Mouse (Mus musculus): ENCODE measurements around the gene Gemin4. TPM values are rescaled to one million over a fixed set of nuclear protein-coding genes. Genes with fewer than 3 reads are reported as not detected.
A peak's percentile ranks its signal among the peaks of the same experiment; 100 is the strongest.

Gemin4 gene
- polyA plus RNA-seq, 1 experiment from 2014 or later, result 20.0 TPM

GRCm38 (mm10) chr11:76179495-76180145 lies 37.8 kb downstream of the Gemin4 start, which contains the start of the genes Vps53 and Fam57a:
Gene Vps53, minus strand, starts transcription at chr11:76179647.
Gene Fam57a, plus strand, starts transcription at chr11:76179671.
- Histone ChIP-seq H3K4me2 (ENCODE audit: low read length) (peak within 1 kb of the TSS; percentile 94), H3K4me3 (replicated peaks; ENCODE audit: low read depth, low read length) (peak within 1 kb of the TSS; percentile 90), H3K9me3 (ENCODE audit: control insufficient read depth, low read length) (no peaks in the 10 kb centered on the region), H3K27me3 (ENCODE audit: control insufficient read depth, insufficient read depth, low read length) (no peaks in the 10 kb centered on the region), H3K36me3 (ENCODE audit: control insufficient read depth, insufficient read depth, low read length) (no peaks in the 10 kb centered on the region), H3K27ac (replicated peaks; ENCODE audit: low read depth, low read length) (peak within 1 kb of the TSS; percentile 78), H3K9ac (replicated peaks; ENCODE audit: low read length) (peak within 1 kb of the TSS; percentile 76), H3K4me1 (ENCODE audit: control insufficient read depth, insufficient read depth, low read length) (peaks cover 13% of the 10 kb centered on the region)
- DNase-seq, result peak; percentile 91
- peak; percentile 76; the same call in 1 of the 2 replicates for ATAC-seq (ENCODE audit: low FRiP score, low TSS enrichment)
- WGBS, result under 1% methylated on average over 37 of the region's 37 CpGs

DNA sequence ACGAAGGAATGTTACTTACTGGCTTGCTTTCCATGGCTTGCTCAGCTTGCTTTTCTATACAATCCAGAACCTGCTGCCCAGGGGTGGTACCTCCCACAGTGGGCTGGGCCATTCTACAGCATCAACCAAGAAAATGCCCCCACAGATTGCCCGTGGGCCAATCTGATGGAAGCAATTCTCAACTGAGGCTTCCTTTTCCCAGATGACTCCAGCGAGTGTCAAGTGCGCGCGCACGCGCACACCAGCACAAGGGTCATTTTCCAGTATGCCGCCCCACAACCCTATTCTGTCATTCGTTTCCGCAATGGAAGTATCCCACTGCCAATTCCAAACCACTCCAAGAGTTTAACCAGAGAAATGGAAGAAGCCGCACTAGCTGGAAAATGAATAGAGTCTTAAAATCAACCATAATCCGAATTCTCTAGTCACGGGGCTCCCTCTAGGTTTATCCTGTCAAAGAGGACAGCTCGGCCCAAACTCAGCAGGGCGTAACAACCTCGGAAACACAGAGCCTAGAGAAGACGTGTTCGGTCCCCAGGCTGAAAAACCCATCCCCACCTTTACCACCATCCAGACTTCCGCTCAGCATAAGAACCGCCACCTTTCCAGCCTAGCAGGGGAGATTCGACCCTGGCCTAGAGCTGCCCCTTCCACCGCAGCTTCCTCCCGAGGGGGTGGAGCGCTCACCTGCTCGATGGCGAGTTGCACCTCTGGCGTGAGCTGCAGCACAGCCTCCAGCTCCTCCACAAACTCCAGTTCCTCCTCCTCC lies 38.6 kb downstream of the Gemin4 start:
- ATAC-seq (ENCODE audit: low FRiP score, low TSS enrichment) (peak; percentile 55; the same call in 1 of the 2 replicates), DNase-seq (peak; percentile 74)
- WGBS, result 2% methylated on average over 28 of the region's 28 CpGs

GRCm38 (mm10) chr11:76170207-76170606 lies 47.3 kb downstream of the Gemin4 start:
- no peaks in the 10 kb centered on the region for H3K4me1 ChIP-seq (ENCODE audit: control insufficient read depth, insufficient read depth, low read length)
- ATAC-seq (ENCODE audit: low FRiP score, low TSS enrichment) (no peak), DNase-seq (peak; percentile 27)
- no peak overlapping the region for H3K4me2 ChIP-seq (ENCODE audit: low read length)
- no peak overlapping the region for H3K4me3 ChIP-seq (replicated peaks; ENCODE audit: low read depth, low read length)
- H3K27me3 ChIP-seq (ENCODE audit: control insufficient read depth, insufficient read depth, low read length), result no peaks in the 10 kb centered on the region
- no peaks in the 10 kb centered on the region for H3K9me3 ChIP-seq (ENCODE audit: control insufficient read depth, low read length)
- no peak overlapping the region for H3K9ac ChIP-seq (replicated peaks; ENCODE audit: low read length)
- H3K36me3 ChIP-seq (ENCODE audit: control insufficient read depth, insufficient read depth, low read length), result peaks cover 23% of the 10 kb centered on the region
- 56% methylated on average over 5 of the region's 5 CpGs for WGBS
- H3K27ac ChIP-seq (replicated peaks; ENCODE audit: low read depth, low read length), result no peak overlapping the region; the same call in 1 of the 2 replicates

More for the DNA sequence above, 38.6 kb downstream of the Gemin4 start:
- Histone ChIP-seq H3K36me3 (ENCODE audit: control insufficient read depth, insufficient read depth, low read length) (peaks cover 3% of the 10 kb centered on the region; the same call in 1 of the 2 replicates), H3K27me3 (ENCODE audit: control insufficient read depth, insufficient read depth, low read length) (no peaks in the 10 kb centered on the region), H3K27ac (replicated peaks; ENCODE audit: low read depth, low read length) (peak overlapping the region; percentile 78), H3K9ac (replicated peaks; ENCODE audit: low read length) (peak overlapping the region; percentile 76), H3K4me3 (replicated peaks; ENCODE audit: low read depth, low read length) (peak overlapping the region; percentile 90), H3K9me3 (ENCODE audit: control insufficient read depth, low read length) (no peaks in the 10 kb centered on the region), H3K4me2 (ENCODE audit: low read length) (peak overlapping the region; percentile 94), H3K4me1 (ENCODE audit: control insufficient read depth, insufficient read depth, low read length) (peaks cover 13% of the 10 kb centered on the region)

GRCm38 (mm10) chr11:76168976-76169375 lies 48.5 kb downstream of the Gemin4 start:
- DNase-seq (peak; percentile 32), ATAC-seq (ENCODE audit: low FRiP score, low TSS enrichment) (no peak)
- Histone ChIP-seq H3K4me2 (ENCODE audit: low read length) (no peak overlapping the region), H3K9ac (replicated peaks; ENCODE audit: low read length) (no peak overlapping the region), H3K4me3 (replicated peaks; ENCODE audit: low read depth, low read length) (no peak overlapping the region), H3K9me3 (ENCODE audit: control insufficient read depth, low read length) (no peaks in the 10 kb centered on the region), H3K27ac (replicated peaks; ENCODE audit: low read depth, low read length) (no peak overlapping the region), H3K4me1 (ENCODE audit: control insufficient read depth, insufficient read depth, low read length) (no peaks in the 10 kb centered on the region), H3K27me3 (ENCODE audit: control insufficient read depth, insufficient read depth, low read length) (no peaks in the 10 kb centered on the region), H3K36me3 (ENCODE audit: control insufficient read depth, insufficient read depth, low read length) (peaks cover 29% of the 10 kb centered on the region)
- 75% methylated on average over 3 of the region's 3 CpGs for WGBS

- no peaks in the 10 kb centered on the region for H3K9me3 ChIP-seq (ENCODE audit: control insufficient read depth, low read length)
- no peaks in the 10 kb centered on the region for H3K4me1 ChIP-seq (ENCODE audit: control insufficient read depth, insufficient read depth, low read length)
- no peak overlapping the region for H3K27ac ChIP-seq (replicated peaks; ENCODE audit: low read depth, low read length)
- no peak overlapping the region for H3K4me3 ChIP-seq (replicated peaks; ENCODE audit: low read depth, low read length)
- H3K9ac ChIP-seq (replicated peaks; ENCODE audit: low read length), result no peak overlapping the region
- H3K27me3 ChIP-seq (ENCODE audit: control insufficient read depth, insufficient read depth, low read length), result no peaks in the 10 kb centered on the region
- H3K4me2 ChIP-seq (ENCODE audit: low read length), result no peak overlapping the region
- DNase-seq (peak; percentile 87), ATAC-seq (ENCODE audit: low FRiP score, low TSS enrichment) (no peak)
- 34% methylated on average over 5 of the region's 5 CpGs for WGBS
- peaks cover 30% of the 10 kb centered on the region for H3K36me3 ChIP-seq (ENCODE audit: control insufficient read depth, insufficient read depth, low read length)
These were observed 50.2 kb downstream of the Gemin4 start for GRCm38 (mm10) chr11:76167079-76167765.

GRCm38 (mm10) chr11:76166657-76167056 lies 50.8 kb downstream of the Gemin4 start:
- Histone ChIP-seq H3K4me2 (ENCODE audit: low read length) (no peak overlapping the region), H3K27ac (replicated peaks; ENCODE audit: low read depth, low read length) (no peak overlapping the region), H3K4me3 (replicated peaks; ENCODE audit: low read depth, low read length) (no peak overlapping the region), H3K36me3 (ENCODE audit: control insufficient read depth, insufficient read depth, low read length) (peaks cover 28% of the 10 kb centered on the region), H3K27me3 (ENCODE audit: control insufficient read depth, insufficient read depth, low read length) (no peaks in the 10 kb centered on the region), H3K9me3 (ENCODE audit: control insufficient read depth, low read length) (no peaks in the 10 kb centered on the region), H3K9ac (replicated peaks; ENCODE audit: low read length) (no peak overlapping the region), H3K4me1 (ENCODE audit: control insufficient read depth, insufficient read depth, low read length) (no peaks in the 10 kb centered on the region)
- 97% methylated on average over 4 of the region's 4 CpGs for WGBS
- DNase-seq, result no peak
- no peak for ATAC-seq (ENCODE audit: low FRiP score, low TSS enrichment)

Other genes with a start within 250 kb of the Gemin4 start
- gene 1700016K19Rik, start 217.8 kb downstream of the Gemin4 start, polyA plus RNA-seq (2014; fragmentation: Nextera tagmentation; extraction: Ambion mirVana), result 2.1 and 2.7 TPM in 2 replicates
- 6.3 and 7.7 TPM in 2 replicates for gene Rflnb, start 189.9 kb downstream of the Gemin4 start, polyA plus RNA-seq (2014; fragmentation: Nextera tagmentation; extraction: Ambion mirVana)
- 65.6 and 66.8 TPM in 2 replicates for gene Vps53, start 38.0 kb downstream of the Gemin4 start, polyA plus RNA-seq (2014; fragmentation: Nextera tagmentation; extraction: Ambion mirVana)
- 25.7 and 27.3 TPM in 2 replicates for gene Fam57a, start 38.0 kb downstream of the Gemin4 start, polyA plus RNA-seq (2014; fragmentation: Nextera tagmentation; extraction: Ambion mirVana)
- 1.1 TPM in 1 of 2 replicates, not detected in the other for gene Dbil5, start 56 bp downstream of the Gemin4 start, polyA plus RNA-seq (2014; fragmentation: Nextera tagmentation; extraction: Ambion mirVana)
- gene Mrm3, start 26.1 kb upstream of the Gemin4 start, polyA plus RNA-seq (2014; fragmentation: Nextera tagmentation; extraction: Ambion mirVana), result 21.0 and 22.7 TPM in 2 replicates
- gene Glod4, start 26.1 kb upstream of the Gemin4 start, polyA plus RNA-seq (2014; fragmentation: Nextera tagmentation; extraction: Ambion mirVana), result 114 and 141 TPM in 2 replicates
- 21.9 and 28.2 TPM in 2 replicates for gene Nxn, start 181.5 kb upstream of the Gemin4 start, polyA plus RNA-seq (2014; fragmentation: Nextera tagmentation; extraction: Ambion mirVana)
- gene Timm22, start 189.3 kb upstream of the Gemin4 start, polyA plus RNA-seq (2014; fragmentation: Nextera tagmentation; extraction: Ambion mirVana), result 111 and 120 TPM in 2 replicates